Mouse (Mus musculus): ENCODE data around the gene Ccl25. TPM values are rescaled to one million over a fixed set of nuclear protein-coding genes. Genes with fewer than 3 reads are reported as not detected.
A peak's percentile ranks its signal among the peaks of the same experiment; 100 is the strongest.
"Not testable (repeated sequence)": the region's sequence is repeated elsewhere in the genome, so short reads cannot be mapped to it uniquely, and the experiment has no call there.

Ccl25 gene
- polyA plus RNA-seq, 1 experiment from 2014 or later = 18.2 TPM

DNA sequence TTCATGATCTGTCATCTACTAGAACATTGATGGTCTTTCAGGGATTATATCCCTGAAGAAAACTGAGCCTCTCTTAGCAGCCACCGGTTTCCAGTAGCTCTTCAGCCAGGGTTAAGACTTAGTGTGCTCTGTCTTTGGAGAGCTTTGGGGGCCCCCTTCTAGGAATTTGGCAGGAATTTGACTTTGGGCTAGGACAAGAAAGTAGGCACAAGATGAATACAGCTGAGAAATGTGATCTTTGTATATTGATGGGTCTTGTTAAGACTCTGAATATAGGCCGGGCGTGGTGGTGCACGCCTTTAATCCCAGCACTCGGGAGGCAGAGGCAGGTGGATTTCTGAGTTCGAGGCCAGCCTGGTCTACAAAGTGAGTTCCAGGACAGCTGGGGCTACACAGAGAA, 27.6 kb downstream of the Ccl25 start:
- not testable (repeated sequence) for H3K27ac ChIP-seq (ENCODE audit: low read length); H3K4me3 ChIP-seq (ENCODE audit: low read length); H3K4me1 ChIP-seq (replicated peaks; ENCODE audit: control insufficient read depth, insufficient read depth, low read length); H3K4me2 ChIP-seq (ENCODE audit: low read depth, low read length); H3K36me3 ChIP-seq (ENCODE audit: control insufficient read depth, insufficient read depth, low read length); ATAC-seq (ENCODE audit: low read depth); H3K9ac ChIP-seq (ENCODE audit: low read length); H3K27me3 ChIP-seq (ENCODE audit: control insufficient read depth, insufficient read depth, low read depth, low read length); H3K9me3 ChIP-seq (ENCODE audit: control insufficient read depth, low read length)
- 77% methylated on average over 6 of the region's 6 CpGs for WGBS

DNA sequence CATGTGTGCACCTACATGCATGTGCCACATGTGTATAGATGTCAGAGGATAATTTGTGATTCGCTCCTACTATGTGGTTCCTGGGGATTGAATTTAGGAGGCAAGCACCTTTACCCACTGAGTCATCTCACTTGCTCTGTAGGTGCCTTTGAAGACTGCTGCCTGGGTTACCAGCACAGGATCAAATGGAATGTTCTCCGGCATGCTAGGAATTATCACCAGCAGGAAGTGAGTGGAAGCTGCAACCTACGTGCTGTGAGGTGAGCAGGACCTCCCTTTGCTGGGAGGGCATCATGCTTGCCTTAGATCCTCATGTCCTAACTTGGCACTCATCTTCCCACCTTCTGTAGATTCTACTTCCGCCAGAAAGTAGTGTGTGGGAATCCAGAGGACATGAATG, 28.7 kb downstream of the Ccl25 start:
- WGBS = 74% methylated on average over 4 of the region's 4 CpGs
- ATAC-seq (ENCODE audit: low read depth) = no peak
- Histone ChIP-seq H3K4me2 (ENCODE audit: low read depth, low read length) (no peak overlapping the region), H3K27me3 (ENCODE audit: control insufficient read depth, insufficient read depth, low read depth, low read length) (no peaks in the 10 kb centered on the region), H3K9ac (ENCODE audit: low read length) (no peak overlapping the region), H3K36me3 (ENCODE audit: control insufficient read depth, insufficient read depth, low read length) (no peaks in the 10 kb centered on the region), H3K4me1 (replicated peaks; ENCODE audit: control insufficient read depth, insufficient read depth, low read length) (no peaks in the 10 kb centered on the region), H3K27ac (ENCODE audit: low read length) (no peak overlapping the region), H3K9me3 (ENCODE audit: control insufficient read depth, low read length) (no peaks in the 10 kb centered on the region), H3K4me3 (ENCODE audit: low read length) (no peak overlapping the region)

DNA sequence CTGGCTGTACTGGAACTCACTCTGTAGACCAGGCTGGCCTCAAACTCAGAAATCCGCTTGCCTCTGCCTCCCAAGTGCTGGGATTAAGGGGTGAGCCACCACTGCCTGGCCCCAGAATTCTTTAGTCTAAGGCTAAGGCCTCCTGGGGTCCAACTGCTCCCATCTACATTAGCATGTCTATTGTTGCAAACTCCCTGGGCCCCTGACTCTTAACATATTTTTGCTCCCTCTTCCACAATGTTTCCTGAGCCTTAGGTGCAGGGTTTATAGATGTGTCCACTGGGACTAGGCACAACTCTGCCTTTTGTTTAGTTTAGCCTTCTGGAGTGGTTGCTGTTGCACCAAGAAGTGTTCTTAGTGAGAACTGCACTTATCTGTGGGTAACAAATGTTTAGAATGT, 29.5 kb downstream of the Ccl25 start:
- Histone ChIP-seq H3K9me3 (ENCODE audit: control insufficient read depth, low read length) (no peaks in the 10 kb centered on the region), H3K27me3 (ENCODE audit: control insufficient read depth, insufficient read depth, low read depth, low read length) (no peaks in the 10 kb centered on the region), H3K27ac (ENCODE audit: low read length) (no peak overlapping the region), H3K9ac (ENCODE audit: low read length) (no peak overlapping the region), H3K36me3 (ENCODE audit: control insufficient read depth, insufficient read depth, low read length) (no peaks in the 10 kb centered on the region), H3K4me2 (ENCODE audit: low read depth, low read length) (no peak overlapping the region), H3K4me1 (replicated peaks; ENCODE audit: control insufficient read depth, insufficient read depth, low read length) (no peaks in the 10 kb centered on the region), H3K4me3 (ENCODE audit: low read length) (no peak overlapping the region)
- 81% methylated on average over 1 of the region's 1 CpGs for WGBS
- no peak for ATAC-seq (ENCODE audit: low read depth)

DNA sequence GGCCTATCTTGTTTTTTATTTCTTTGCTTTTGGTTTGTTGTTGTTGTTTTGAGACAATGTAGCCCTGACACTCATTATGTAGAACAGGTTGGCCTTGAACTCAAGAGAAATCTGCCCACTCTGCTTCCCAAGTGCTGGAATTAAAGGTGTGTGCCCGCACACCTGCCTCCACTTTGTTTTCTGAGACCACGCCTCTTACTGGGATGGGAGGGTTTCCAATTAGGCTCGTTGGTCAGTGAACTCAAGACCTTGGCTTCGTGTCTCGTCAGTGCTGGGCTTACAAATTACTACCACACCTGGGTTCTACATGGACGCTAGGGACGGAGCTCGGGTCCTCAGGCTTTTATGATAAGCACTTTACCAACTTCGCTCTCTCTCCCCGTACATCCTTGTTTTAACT, 30.4 kb downstream of the Ccl25 start:
- ATAC-seq (ENCODE audit: low read depth) = no peak
- Histone ChIP-seq H3K27ac (ENCODE audit: low read length) (no peak overlapping the region), H3K9me3 (ENCODE audit: control insufficient read depth, low read length) (no peaks in the 10 kb centered on the region), H3K27me3 (ENCODE audit: control insufficient read depth, insufficient read depth, low read depth, low read length) (no peaks in the 10 kb centered on the region), H3K4me3 (ENCODE audit: low read length) (no peak overlapping the region), H3K9ac (ENCODE audit: low read length) (no peak overlapping the region), H3K4me2 (ENCODE audit: low read depth, low read length) (no peak overlapping the region), H3K4me1 (replicated peaks; ENCODE audit: control insufficient read depth, insufficient read depth, low read length) (no peaks in the 10 kb centered on the region), H3K36me3 (ENCODE audit: control insufficient read depth, insufficient read depth, low read length) (no peaks in the 10 kb centered on the region)
- WGBS = 86% methylated on average over 10 of the region's 10 CpGs

- Histone ChIP-seq H3K36me3 (ENCODE audit: control insufficient read depth, insufficient read depth, low read length) (no peaks in the 10 kb centered on the region), H3K9me3 (ENCODE audit: control insufficient read depth, low read length) (no peaks in the 10 kb centered on the region), H3K4me1 (replicated peaks; ENCODE audit: control insufficient read depth, insufficient read depth, low read length) (no peaks in the 10 kb centered on the region), H3K4me2 (ENCODE audit: low read depth, low read length) (no peak overlapping the region), H3K27ac (ENCODE audit: low read length) (no peak overlapping the region), H3K4me3 (ENCODE audit: low read length) (no peak overlapping the region), H3K9ac (ENCODE audit: low read length) (no peak overlapping the region), H3K27me3 (ENCODE audit: control insufficient read depth, insufficient read depth, low read depth, low read length) (no peaks in the 10 kb centered on the region)
- 64% methylated on average over 3 of the region's 3 CpGs for WGBS
- ATAC-seq (ENCODE audit: low read depth) = no peak
Measured at GRCm38 (mm10) chr8:4359362-4359761, 34.4 kb downstream of the Ccl25 start.

- H3K4me3 ChIP-seq (ENCODE audit: low read length) = no peak overlapping the region
Measured at GRCm38 (mm10) chr8:4360922-4361321, 35.9 kb downstream of the Ccl25 start.

DNA sequence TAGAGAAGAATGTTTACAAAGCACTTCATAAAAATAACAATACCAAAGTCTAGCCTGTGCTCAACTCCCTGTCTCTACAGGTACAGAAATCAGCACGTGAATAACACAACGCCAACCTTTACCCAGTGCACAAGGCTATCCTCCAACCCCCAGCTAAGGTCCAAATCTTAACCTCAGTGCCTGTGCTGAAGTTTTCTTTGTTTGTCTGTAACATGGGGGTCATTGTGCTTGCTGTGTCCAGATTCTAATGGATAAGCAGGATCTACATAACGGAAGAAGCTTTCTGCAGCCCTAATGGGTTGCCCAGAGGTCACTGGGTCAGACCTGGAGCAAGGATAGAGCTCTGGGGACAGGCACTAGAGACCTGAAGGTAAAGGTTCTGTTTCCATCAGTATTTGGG, 41.2 kb downstream of the Ccl25 start:
- Histone ChIP-seq H3K9me3 (ENCODE audit: control insufficient read depth, low read length) (no peaks in the 10 kb centered on the region), H3K4me3 (ENCODE audit: low read length) (no peak overlapping the region), H3K4me2 (ENCODE audit: low read depth, low read length) (no peak overlapping the region), H3K36me3 (ENCODE audit: control insufficient read depth, insufficient read depth, low read length) (no peaks in the 10 kb centered on the region), H3K4me1 (replicated peaks; ENCODE audit: control insufficient read depth, insufficient read depth, low read length) (no peaks in the 10 kb centered on the region), H3K27ac (ENCODE audit: low read length) (no peak overlapping the region), H3K27me3 (ENCODE audit: control insufficient read depth, insufficient read depth, low read depth, low read length) (no peaks in the 10 kb centered on the region), H3K9ac (ENCODE audit: low read length) (no peak overlapping the region)
- WGBS = 87% methylated on average over 3 of the region's 3 CpGs
- ATAC-seq (ENCODE audit: low read depth) = no peak

More at GRCm38 (mm10) chr8:4360922-4361321, 35.9 kb downstream of the Ccl25 start:
- Histone ChIP-seq H3K36me3 (ENCODE audit: control insufficient read depth, insufficient read depth, low read length) (no peaks in the 10 kb centered on the region), H3K27ac (ENCODE audit: low read length) (no peak overlapping the region), H3K9ac (ENCODE audit: low read length) (no peak overlapping the region), H3K4me1 (replicated peaks; ENCODE audit: control insufficient read depth, insufficient read depth, low read length) (no peaks in the 10 kb centered on the region), H3K4me2 (ENCODE audit: low read depth, low read length) (no peak overlapping the region), H3K27me3 (ENCODE audit: control insufficient read depth, insufficient read depth, low read depth, low read length) (no peaks in the 10 kb centered on the region), H3K9me3 (ENCODE audit: control insufficient read depth, low read length) (no peaks in the 10 kb centered on the region)
- WGBS = 65% methylated on average over 2 of the region's 2 CpGs
- ATAC-seq (ENCODE audit: low read depth) = no peak

GRCm38 (mm10) chr8:4367808-4368207, 42.8 kb downstream of the Ccl25 start:
- no peak for ATAC-seq (ENCODE audit: low read depth)

GRCm38 (mm10) chr8:4368470-4368869, 43.5 kb downstream of the Ccl25 start:
- H3K27me3 ChIP-seq (ENCODE audit: control insufficient read depth, insufficient read depth, low read depth, low read length) = no peaks in the 10 kb centered on the region
- H3K36me3 ChIP-seq (ENCODE audit: control insufficient read depth, insufficient read depth, low read length) = no peaks in the 10 kb centered on the region
- no peak for ATAC-seq (ENCODE audit: low read depth)
- no peak overlapping the region for H3K27ac ChIP-seq (ENCODE audit: low read length)
- H3K4me2 ChIP-seq (ENCODE audit: low read depth, low read length) = no peak overlapping the region
- no peak overlapping the region for H3K4me3 ChIP-seq (ENCODE audit: low read length)
- no peaks in the 10 kb centered on the region for H3K4me1 ChIP-seq (replicated peaks; ENCODE audit: control insufficient read depth, insufficient read depth, low read length)
- WGBS = 80% methylated on average over 4 of the region's 4 CpGs
- H3K9ac ChIP-seq (ENCODE audit: low read length) = no peak overlapping the region
- no peaks in the 10 kb centered on the region for H3K9me3 ChIP-seq (ENCODE audit: control insufficient read depth, low read length)

More at GRCm38 (mm10) chr8:4367808-4368207, 42.8 kb downstream of the Ccl25 start:
- Histone ChIP-seq H3K9ac (ENCODE audit: low read length) (no peak overlapping the region), H3K4me3 (ENCODE audit: low read length) (no peak overlapping the region), H3K9me3 (ENCODE audit: control insufficient read depth, low read length) (no peaks in the 10 kb centered on the region), H3K27ac (ENCODE audit: low read length) (no peak overlapping the region), H3K4me2 (ENCODE audit: low read depth, low read length) (no peak overlapping the region), H3K27me3 (ENCODE audit: control insufficient read depth, insufficient read depth, low read depth, low read length) (no peaks in the 10 kb centered on the region), H3K4me1 (replicated peaks; ENCODE audit: control insufficient read depth, insufficient read depth, low read length) (no peaks in the 10 kb centered on the region), H3K36me3 (ENCODE audit: control insufficient read depth, insufficient read depth, low read length) (no peaks in the 10 kb centered on the region)
- WGBS = 70% methylated on average over 11 of the region's 11 CpGs

GRCm38 (mm10) chr8:4370078-4370477, 45.1 kb downstream of the Ccl25 start:
- H3K9ac ChIP-seq (ENCODE audit: low read length) = no peak overlapping the region
- no peaks in the 10 kb centered on the region for H3K4me1 ChIP-seq (replicated peaks; ENCODE audit: control insufficient read depth, insufficient read depth, low read length)
- H3K4me2 ChIP-seq (ENCODE audit: low read depth, low read length) = no peak overlapping the region
- ATAC-seq (ENCODE audit: low read depth) = peak; percentile 52
- H3K36me3 ChIP-seq (ENCODE audit: control insufficient read depth, insufficient read depth, low read length) = no peaks in the 10 kb centered on the region
- no peak overlapping the region for H3K4me3 ChIP-seq (ENCODE audit: low read length)
- WGBS = 40% methylated on average over 2 of the region's 2 CpGs
- H3K27ac ChIP-seq (ENCODE audit: low read length) = no peak overlapping the region
- H3K27me3 ChIP-seq (ENCODE audit: control insufficient read depth, insufficient read depth, low read depth, low read length) = no peaks in the 10 kb centered on the region
- no peaks in the 10 kb centered on the region for H3K9me3 ChIP-seq (ENCODE audit: control insufficient read depth, low read length)
